Mouse (Mus musculus): ENCODE measurements at regions not wholly inside any gene's neighbourhood (a gene's known extent, or its start where the extent isn't known, plus 50 kb on each side); places are given as distances from the start of the nearest gene placed in this dataset.

- DNase-seq (ENCODE audit: low spot score in 2 of 2) = no peak
Observed at GRCm38 (mm10) chr13:47298010-47298409, 175.6 kb downstream of the Rnf144b start.

DNA sequence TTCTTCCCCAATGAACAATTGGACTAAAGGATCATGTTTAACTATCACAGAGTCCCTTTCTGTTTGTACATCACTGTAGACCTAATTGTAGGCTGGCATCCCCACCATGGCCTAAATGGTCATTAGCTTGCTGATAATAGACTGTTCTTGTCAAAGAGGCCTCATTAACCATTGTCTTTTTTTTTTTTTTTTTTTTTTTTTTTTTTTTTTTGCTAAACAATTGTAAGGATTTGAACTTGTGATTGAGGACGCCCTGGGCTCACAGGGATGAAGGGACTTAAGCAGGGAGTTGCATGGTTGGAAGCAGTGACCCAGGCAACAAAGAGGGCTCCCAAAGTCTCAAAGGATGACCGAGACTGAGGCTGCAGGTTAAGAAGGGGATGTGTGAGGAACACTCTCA lies 178.0 kb downstream of the Rnf144b start:
- DNase-seq (ENCODE audit: low spot score in 2 of 2) = no peak

GRCm38 (mm10) chr13:47301070-47301469 lies 178.6 kb downstream of the Rnf144b start:
- DNase-seq (ENCODE audit: low spot score in 2 of 2) = no peak

DNA sequence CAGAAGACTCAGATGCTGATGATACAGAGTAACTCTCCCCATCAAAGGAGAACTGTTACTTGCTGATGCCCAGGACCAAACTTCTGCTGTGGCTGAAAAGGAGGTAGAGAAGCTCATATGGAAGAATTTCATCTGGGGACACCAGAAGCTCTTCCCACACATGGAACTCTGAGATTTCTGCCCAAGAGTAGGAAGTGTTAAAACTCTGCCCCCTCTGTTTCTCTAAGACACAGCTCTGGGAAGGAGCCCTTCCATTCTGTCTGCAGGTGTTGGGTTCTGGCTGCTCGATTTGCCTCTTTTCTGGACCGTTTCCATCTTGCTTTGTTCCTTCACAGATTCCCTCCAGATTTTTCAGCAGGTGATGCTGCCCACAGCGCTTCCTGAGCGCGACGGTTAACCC lies 187.0 kb downstream of the Rnf144b start:
- no peak for DNase-seq (ENCODE audit: low spot score in 2 of 2)

DNA sequence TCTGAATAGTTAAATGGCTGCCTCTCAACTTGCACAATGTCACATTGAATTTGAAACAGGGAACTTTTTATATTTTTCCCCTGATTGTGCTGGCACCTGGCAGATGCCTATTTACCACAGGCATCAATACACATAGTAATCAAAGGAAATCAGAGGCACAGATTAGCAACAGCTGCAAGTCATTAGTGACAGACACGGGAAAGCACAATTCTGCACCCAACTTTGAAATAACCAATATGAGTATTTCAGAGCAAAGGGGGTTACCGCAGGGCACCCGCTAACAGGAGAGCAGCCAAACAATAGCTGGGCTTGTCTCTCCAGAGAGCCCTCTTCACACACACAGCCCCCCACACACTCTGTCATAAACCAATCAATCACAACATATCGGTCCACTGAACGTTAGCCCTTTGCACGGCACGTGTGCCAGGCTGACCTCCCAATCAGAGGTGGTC lies 188.3 kb downstream of the Rnf144b start:
- DNase-seq (ENCODE audit: low spot score in 2 of 2) = peak in 1 of 2 experiments; percentile 28

DNA sequence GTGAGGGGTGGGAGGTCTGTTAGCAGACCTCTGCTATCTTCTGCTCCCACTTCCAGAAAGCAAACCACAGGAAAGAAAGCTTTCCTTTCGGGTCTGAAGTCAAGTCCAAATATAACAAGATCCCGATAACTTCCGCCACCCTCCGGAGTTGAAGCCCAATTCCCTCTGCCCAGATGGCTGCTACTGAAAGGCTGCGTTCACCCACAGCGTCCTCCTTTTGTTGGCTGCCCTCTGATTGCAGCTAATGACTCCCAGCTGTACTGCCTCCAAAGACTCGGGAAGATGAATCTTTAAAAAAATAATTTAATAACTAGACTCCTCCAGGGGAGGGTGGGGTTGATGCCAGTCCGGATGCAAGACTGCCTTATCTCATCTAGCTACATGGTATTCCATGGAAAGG lies 197.1 kb downstream of the Rnf144b start:
- no peak for DNase-seq (ENCODE audit: low spot score in 2 of 2)

- no peak for DNase-seq (ENCODE audit: low spot score in 2 of 2)
Observed at GRCm38 (mm10) chr13:47321876-47322275, 199.4 kb downstream of the Rnf144b start.

- DNase-seq (ENCODE audit: low spot score in 2 of 2) = peak; percentile 32 to 60
Observed at GRCm38 (mm10) chr13:47335996-47336684, 213.7 kb downstream of the Rnf144b start.

DNA sequence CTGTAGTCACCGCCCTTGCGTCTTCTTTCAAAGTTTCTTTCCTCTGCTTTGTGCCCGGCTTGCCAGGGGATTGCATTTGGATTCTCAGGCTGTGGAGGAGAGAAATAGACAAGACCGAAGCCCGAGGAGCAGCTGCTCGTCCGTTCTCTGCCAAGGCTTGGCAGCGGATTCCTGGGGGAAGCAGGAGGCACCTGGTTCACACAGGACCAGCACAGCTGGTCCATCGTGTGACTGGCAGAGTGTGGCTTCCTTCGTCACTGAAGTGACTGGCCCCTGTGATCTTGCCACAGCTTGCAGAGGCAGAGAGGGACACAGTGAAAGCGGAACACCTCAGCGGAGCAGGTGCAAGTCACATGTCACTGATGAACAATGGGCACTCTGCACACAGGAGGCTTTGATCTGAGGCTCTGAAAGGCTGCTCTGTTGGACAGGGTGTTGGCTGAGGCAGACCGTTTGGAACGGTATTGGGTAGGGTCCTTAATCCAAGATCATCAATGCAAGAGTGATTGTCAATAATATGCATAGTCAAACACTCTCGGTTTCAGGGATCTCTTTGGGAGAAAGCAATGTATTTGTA lies 214.5 kb downstream of the Rnf144b start:
- peak; percentile 29 to 46 for DNase-seq (ENCODE audit: low spot score in 2 of 2)

DNA sequence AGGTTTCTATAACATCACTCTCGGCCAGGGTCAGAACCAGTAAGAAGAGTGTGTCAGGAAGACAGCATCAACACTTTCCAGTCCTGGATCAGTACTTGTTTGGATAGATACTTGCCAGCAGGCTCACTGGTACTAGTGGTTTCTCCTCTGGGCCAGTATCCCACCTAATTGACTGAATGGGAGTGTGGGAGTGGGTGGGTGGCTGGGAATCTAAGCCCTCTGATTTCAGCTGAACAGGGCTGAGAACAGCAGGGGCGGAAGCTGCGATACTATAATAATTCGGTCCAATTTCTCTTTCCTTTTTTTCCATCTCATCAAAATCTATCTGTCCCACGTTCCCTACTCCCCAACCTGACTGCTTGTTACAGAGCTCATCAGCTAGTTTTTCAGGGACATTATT lies 217.0 kb downstream of the Rnf144b start:
- DNase-seq (ENCODE audit: low spot score in 2 of 2) = no peak

DNA sequence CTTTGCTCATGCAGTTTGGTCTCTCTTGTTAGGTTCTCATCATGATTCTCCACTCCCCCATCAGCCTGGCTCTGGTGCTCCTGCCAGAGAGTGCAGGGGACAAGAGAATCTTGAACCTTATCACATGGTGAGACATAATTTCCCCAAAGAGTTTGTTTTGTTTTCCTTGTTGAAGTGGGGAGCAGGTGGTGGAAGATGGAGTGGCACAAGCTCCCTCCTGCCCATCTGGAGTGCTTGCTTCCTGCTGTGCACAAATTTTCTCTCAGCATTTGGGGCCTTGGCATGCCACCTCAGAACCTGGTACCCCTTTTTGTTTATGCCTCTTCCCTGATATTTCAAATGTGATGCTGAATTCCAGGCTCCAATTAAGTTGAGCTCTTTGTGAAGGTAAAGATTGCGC lies 219.9 kb downstream of the Rnf144b start:
- no peak for DNase-seq (ENCODE audit: low spot score in 2 of 2)

DNA sequence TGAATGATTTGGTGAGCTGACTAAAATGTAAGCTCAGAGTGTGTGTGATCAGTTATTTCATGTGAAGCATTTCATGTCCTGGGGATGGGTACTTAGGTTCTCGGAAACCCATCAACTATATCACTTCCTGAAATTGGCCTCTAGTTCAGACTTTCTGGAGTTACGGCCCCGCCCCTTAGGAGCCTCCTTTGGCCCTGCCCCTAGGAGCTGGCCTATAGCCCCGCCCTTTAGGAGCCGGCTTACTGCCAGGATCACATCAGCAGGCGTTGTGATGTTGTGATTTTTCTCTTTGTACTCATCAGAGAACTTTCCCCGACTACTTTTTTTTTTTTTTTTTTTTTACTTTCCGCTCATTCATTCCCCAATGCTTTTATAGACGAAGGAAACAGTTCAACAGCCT lies 223.1 kb downstream of the Rnf144b start:
- DNase-seq (ENCODE audit: low spot score in 2 of 2) = no peak

DNA sequence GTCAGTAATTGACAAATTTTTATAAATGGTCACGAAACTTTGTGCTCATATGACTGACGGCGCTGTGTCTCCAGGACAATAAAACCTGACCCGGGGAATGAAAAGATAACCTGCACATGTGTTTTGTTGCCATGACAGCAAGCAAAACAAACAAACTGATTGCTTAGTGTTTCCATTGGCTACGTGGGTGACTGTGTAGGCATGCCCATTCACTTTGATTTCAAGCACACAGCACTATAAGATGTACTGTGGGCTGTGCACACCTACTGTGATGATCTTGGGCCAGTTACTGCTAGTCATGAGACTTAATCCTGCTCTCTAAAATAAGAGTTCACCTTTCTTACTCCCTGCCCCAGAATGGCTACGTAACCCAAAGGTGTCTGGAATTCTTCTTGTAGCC lies 225.4 kb downstream of the Rnf144b start:
- no peak for DNase-seq (ENCODE audit: low spot score in 2 of 2)

- peak; percentile 44 to 86 for DNase-seq (ENCODE audit: low spot score in 2 of 2)
Observed at GRCm38 (mm10) chr13:47348517-47349145, 226.2 kb downstream of the Rnf144b start.

DNA sequence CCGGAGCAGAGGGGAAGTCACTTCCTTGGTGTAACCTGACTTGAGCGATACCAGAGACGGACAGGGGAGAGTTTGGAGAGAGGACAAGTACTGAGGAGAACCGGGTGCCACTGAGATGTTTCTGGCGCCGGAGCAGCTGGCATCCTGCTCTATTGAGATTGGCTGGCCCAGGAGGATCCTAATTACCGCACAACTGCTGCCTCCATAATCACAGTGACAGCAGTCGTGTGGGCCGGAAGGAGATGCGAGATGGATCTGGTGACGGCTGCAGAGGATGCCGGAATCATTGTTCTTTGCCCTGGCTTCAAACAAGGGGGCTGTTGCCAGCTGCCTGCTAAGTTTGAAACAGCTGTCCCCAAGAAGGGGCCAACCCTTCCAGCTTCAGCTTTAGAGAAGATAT lies 232.0 kb downstream of the Rnf144b start:
- DNase-seq (ENCODE audit: low spot score in 2 of 2) = peak in 1 of 2 experiments; percentile 15

- DNase-seq (ENCODE audit: low spot score in 2 of 2) = no peak
Observed at GRCm38 (mm10) chr13:47355169-47355568, 232.7 kb downstream of the Rnf144b start.

DNA sequence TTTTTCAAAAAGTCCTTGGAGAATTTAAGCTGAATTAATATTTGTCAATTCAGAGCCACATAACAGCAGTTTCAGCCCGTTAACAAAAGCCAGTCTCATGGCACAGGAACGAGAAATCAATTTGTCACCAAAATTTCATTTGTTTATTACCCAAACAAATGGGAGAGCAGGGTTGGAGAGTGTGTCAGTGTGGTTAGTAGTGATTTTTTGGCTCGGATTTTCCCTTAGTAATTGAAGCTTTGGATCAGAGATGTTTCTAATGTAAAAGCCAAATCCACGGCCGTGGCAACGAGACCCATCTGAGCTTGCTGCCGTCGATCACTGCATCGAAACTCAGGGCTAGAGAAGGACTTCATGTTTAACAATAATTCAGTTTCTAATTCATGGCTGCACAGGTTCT lies 236.5 kb downstream of the Rnf144b start:
- DNase-seq (ENCODE audit: low spot score in 2 of 2) = no peak

DNA sequence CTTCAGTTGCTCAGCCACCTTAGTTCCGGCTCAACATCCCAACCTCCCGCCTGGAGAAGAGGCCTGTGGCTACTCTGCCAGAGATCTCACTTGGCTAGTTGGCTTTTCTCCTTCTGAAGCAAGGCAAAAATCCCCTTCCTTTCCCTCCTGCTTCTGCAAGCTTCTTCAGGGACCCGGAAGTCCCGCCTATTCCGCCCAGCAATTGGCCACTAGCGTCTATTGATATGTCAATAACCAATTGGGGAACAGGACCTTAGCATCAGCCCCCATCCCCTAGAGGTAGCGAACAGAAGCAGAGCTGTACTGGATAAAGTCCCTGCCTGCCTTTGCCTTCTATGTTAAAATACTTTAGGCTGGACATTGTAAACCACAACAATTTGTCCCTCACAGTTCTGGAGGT lies 243.3 kb downstream of the Rnf144b start:
- no peak for DNase-seq (ENCODE audit: low spot score in 2 of 2)

- DNase-seq (ENCODE audit: low spot score in 2 of 2) = no peak
Observed at GRCm38 (mm10) chr13:47368041-47368823, 245.8 kb downstream of the Rnf144b start.

DNA sequence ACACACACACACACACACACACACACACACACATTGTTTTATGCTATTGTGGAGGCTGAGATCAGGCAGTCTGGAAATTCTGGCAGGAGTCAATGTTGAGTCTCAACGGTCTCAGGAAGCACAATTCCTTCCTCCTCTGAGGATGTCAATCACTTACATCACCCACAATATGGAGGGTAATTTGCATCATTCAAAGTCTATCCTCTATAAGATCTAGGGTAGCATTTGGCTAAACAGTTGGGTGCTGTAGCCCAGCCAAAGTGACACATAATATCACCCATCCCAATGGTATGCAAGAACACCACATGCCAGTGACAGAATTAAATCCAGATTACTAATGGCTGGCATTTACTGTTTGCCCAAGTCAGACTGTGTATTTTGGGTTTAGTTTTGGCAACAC lies 252.1 kb downstream of the Rnf144b start:
- DNase-seq (ENCODE audit: low spot score in 2 of 2) = no peak

- DNase-seq (ENCODE audit: low spot score in 2 of 2) = no peak
Observed at GRCm38 (mm10) chr13:47391023-47391422, 268.6 kb downstream of the Rnf144b start.

GRCm38 (mm10) chr13:47397726-47398350 lies 275.4 kb downstream of the Rnf144b start:
- DNase-seq (ENCODE audit: low spot score in 2 of 2) = no peak

Measured in frontal cortex, postnatal 10 days (tissue).